Mouse (Mus musculus): ENCODE measurements around the gene Mt3.
"Not testable (repeated sequence)": the region's sequence is repeated elsewhere in the genome, so short reads cannot be mapped to it uniquely, and the experiment has no call there.

Mt3 gene

GRCm38 (mm10) chr8:94152513-94153300 is at the start of gene Mt3:
Mt3 (plus strand) TSS chr8:94152607.
- DNase-seq: peak; percentile 85

DNA sequence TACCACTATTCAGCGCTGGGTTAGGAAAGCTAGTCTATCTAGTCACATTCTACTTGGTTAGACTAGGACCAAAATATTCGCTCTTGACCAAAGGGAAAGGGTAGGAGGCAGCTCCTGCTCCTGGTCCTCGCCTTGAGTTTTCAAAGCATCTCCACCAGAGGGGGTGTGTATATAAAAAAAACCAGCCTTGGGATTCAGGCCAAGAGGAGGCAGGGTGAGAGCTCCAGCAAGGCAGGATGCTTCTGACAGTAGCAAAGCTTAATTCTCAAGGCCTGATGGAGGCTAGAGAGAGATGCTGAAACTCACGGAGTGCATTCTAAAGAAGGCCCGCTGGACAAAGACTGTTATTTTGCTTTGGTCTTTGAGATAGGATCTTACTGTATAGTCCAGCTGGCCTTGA is 48.3 kb upstream of the Mt3 start:
- DNase-seq: no peak

- peak; percentile 10 for DNase-seq
These were observed 44.5 kb upstream of the Mt3 start for GRCm38 (mm10) chr8:94107871-94108270.

DNA sequence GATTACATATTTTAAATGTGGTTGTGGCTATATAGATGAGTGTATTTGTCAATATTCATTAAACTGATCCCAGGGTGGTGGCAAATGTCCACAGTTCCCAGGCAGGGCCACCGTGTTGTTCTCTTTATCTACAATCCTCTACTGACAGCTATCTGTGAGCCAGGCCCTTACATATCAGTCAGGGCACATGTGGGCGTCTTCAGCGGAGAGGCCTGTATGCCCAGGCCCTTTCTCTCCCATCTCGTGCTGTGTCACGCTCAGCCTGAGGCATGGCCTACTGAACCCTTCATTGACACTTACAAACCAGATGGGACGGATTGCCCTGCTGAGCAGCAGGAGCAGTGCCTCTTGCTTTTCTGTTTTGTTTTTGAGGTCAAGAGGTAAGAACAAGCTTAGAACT is 43.0 kb upstream of the Mt3 start:
- DNase-seq: no peak

DNA sequence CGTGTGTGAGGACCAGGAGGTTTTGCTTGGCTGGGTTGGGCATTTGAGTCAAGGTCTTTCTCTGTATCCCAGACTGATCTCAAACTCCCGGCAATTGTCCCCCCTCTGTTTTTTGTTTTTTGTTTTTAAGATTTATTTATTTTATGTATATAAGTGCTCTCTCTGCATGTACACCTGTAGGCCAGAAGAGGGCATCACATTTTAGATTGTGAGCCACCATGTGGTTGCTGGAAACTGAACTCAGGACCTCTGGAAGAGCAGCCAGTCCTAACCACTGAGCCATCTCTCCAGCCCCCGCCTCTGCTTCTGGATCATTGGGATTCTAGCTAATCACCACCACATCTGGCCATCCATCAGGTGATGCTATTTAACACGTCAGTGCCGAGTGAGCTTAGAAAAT is 42.6 kb upstream of the Mt3 start:
- DNase-seq: no peak

- no peak for DNase-seq
These were observed 41.8 kb upstream of the Mt3 start for GRCm38 (mm10) chr8:94110526-94111177.

GRCm38 (mm10) chr8:94113435-94113834 is 39.0 kb upstream of the Mt3 start:
- no peak for DNase-seq

DNA sequence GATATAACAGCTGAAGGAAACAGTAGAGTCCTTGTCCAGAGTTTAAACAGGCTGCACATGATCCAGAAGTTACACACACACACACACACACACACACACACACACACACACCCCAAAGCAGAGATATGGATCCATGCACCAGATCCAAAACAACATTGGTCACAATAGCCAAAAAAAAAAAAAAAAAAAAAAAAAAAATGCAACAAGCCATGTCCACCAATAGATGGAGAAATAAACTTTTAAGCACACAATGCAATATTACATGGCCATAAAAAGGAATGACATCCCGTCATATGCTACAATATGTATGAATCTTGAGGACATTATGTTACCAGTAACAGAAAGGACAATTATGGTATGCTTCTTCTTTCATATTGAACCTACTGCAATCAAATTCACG is 38.4 kb upstream of the Mt3 start:
- no peak for DNase-seq

DNA sequence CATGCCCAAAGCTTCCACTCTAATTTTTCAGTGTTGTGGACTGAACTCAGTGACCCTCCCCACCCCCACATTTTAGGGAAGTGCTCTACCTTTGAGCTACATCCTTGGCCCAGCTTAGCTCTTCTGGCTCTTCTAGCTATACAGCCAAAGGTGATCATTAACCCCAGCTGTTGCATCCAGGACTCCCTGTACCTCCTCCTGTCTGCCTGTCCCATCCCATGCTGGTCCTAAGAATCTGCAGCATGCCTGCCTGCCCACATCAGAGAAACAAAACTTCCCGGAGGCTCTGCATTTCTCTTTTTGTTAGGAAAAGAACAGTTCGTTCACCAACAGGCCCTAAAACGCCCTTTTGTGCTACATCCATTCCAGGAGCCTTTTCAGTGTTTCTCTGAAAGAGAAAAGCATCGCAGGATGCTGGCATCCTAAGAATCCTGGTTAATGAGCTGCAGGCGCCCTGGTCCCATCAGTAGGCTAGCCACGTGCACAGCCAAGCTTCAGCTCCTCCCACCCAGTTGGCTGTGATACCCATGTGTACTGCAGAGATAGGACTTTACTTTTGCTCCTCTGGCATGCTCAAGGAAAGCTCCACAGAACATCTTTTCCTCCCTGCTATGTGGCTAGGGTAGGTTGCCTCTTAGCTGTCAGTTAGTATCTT is 33.5 kb upstream of the Mt3 start:
- DNase-seq: no peak

GRCm38 (mm10) chr8:94121625-94122024 is 30.8 kb upstream of the Mt3 start:
- no peak for DNase-seq

- no peak for DNase-seq
These were observed 29.5 kb upstream of the Mt3 start for GRCm38 (mm10) chr8:94122711-94123468.

- DNase-seq: no peak
These were observed 24.7 kb upstream of the Mt3 start for GRCm38 (mm10) chr8:94127711-94128110.

GRCm38 (mm10) chr8:94129133-94129789 is 23.1 kb upstream of the Mt3 start:
- no peak for DNase-seq

DNA sequence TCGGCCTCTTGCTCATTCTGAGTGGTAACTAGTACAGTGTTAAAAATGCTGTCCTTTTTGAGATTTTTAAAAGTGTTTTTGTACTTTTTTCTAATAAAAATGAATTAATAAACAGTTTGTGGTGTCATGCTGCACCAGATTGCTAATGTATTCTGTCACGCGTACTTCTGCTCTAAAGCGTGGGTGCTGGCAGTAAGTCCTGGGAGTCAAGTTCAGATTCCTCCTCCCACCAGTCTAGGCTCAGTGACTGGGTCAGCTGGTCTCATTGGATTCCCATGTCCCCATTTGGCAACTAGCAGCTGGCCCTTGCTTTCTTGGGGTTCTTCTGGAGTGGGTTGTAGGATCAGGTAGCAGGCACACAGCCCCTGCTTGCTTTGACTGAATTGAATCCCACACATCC is 22.3 kb upstream of the Mt3 start:
- no peak for DNase-seq

DNA sequence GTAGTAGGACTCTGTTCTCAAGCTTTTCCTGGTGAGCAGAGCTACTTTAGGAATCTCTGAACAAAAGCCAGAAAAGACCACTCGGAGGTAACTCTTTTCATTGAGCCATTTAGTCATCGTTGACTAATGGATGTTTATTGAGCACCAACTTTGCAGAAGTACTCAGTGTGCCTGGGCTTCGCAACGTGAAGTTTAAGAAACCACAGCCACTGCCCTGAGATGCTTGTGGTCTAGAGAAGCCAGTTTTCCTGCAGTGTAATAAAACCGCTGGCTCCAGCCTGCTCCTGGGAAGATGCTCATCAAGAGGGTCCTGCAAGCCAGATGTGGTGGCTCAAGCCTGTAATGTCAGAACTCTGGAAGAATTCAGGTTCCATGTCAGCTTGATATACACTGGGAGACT is 20.3 kb upstream of the Mt3 start:
- no peak for DNase-seq

DNA sequence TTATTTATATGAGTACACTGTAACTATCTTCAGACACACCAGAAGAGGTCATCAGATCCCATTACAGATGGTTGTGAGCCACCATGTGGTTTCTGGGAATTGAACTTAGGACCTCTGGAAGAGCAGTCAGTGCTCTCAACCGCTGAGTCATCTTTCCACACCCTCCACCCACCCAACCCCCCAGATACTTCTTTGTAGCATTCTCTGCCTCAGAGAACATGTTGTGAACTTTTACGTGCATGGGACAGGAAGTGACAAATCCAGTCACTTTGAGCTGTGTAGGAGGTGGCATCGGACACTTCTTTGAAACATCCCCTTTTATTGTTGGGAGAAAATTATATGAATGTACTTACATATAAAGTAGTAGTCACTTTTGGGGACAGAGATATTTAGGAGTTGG is 17.8 kb upstream of the Mt3 start:
- DNase-seq: not testable (repeated sequence)

- no peak for DNase-seq
These were observed 16.9 kb upstream of the Mt3 start for GRCm38 (mm10) chr8:94135556-94135955.

DNA sequence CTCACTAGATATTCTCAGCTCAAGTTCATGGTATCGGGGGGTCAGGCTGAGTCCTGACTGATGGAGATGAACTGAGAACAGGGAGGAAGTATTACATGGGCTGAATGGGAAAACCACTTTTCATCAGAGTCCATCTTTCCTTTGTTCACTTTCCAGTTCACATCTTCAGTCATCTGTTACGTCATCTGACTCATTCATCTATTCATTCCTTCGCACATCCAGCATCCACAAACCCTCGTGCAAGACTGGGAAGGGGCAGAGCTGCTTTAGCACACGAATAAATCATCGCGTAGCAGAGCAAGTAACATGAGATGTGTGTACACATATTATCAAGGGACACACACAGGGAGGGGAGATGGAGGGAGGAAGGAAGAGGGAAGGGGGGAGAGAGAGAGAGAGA is 16.2 kb upstream of the Mt3 start:
- no peak for DNase-seq

DNA sequence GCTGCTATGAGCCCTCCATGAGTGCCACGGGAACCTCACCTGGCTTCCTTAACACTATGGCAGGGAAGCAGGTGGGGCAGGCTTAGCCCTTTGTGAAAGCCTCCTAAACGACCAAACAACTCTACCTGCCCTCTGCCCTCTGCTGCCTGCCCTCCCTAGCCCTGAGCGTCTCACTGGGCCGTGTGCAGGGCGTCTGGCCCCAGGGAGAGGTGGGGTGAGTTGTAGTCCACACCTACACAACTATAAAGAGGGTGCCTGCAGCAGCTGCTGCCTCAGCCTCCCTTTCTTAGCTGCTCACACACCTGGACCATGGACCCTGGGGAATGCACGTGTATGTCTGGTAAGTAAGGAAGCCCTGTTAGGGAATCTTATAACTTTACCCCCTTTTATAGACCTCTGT is 15.5 kb upstream of the Mt3 start, which contains the start of gene Mt4:
TSS of gene Mt4 (plus strand) at position 265 of the 400 bp plus-strand sequence.
- no peak for DNase-seq

- DNase-seq: no peak
These were observed 12.1 kb upstream of the Mt3 start for GRCm38 (mm10) chr8:94140266-94140795.

GRCm38 (mm10) chr8:94148236-94148635 is 4.2 kb upstream of the Mt3 start:
- no peak for DNase-seq

- DNase-seq: no peak
These were observed 1.5 kb upstream of the Mt3 start for GRCm38 (mm10) chr8:94150925-94151324.
